Mouse (Mus musculus): Measurements from ENCODE around the gene Nadk2.

The Nadk2 gene

DNA sequence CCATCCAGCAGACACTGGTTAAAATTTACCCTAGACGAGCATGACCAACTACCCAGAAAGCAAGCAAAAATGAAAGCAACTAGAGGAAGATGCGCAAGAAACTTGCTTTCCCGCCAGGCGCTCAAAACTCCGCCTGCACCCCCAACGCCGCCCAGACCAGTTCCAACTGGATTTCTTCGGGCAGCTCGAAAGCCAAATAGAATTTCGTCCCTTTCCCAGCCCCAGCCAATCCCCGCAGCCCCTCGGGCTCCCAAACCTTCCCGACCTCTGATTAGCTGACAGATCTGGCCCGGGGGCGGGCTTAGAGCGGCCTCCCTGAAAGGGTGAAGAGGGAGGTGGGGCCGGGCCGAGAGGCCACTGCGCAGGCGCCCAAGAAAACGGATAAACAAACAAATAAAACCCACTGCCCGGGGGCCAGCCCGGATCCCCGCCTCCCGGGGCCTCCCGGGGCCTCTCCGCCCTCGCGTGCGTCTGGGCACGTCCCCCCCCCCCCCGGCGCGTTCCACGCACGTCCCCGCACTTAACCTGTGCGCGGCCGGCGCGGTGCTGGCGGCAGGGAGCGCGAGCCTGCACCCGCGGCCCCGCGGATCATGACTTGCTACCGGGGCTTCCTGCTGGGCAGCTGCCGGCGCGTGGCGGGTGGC lies at the start of gene Nadk2:
Gene Nadk2, plus strand, starts transcription at position 349 of the 644 bp plus-strand sequence.
- peak; percentile 99 for DNase-seq

DNA sequence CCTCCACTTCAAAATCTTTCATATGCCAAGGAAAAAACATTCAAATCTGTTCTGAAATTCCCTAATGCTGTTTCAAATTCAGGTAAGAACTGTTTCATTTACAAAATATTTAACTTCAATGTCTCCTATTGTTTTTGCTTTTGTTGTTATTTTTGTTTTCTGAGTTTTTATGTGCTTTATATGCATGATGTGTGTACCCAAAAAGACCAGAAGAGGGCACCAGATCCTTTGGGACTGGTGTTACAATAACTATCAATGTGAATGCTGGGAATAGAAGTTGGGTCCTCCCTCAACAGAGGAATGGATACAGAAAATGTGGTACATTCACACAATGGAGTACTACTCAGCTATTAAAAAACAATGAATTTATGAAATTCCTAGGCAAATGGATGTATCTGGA lies 15.4 kb upstream of the Nadk2 start:
- no peak for DNase-seq

DNA sequence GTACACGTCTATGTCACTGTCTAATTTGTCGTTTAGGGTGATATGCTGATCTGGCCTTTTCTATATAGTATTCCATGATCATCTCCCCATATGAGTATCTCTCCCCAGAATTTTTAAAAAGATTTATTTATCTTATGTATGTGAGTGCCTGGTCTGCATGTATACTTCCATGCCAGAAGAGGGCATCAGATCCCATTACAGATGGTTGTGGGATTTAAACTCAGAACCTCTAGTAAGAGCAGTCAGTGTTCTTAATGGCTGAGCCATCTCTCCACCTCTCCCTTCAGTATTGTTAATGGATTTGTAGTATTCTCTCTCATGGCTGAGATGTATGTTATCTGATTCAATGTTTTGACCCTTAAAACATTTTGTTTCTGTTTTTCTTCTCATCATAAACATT lies 11.2 kb upstream of the Nadk2 start:
- DNase-seq, result no peak

DNA sequence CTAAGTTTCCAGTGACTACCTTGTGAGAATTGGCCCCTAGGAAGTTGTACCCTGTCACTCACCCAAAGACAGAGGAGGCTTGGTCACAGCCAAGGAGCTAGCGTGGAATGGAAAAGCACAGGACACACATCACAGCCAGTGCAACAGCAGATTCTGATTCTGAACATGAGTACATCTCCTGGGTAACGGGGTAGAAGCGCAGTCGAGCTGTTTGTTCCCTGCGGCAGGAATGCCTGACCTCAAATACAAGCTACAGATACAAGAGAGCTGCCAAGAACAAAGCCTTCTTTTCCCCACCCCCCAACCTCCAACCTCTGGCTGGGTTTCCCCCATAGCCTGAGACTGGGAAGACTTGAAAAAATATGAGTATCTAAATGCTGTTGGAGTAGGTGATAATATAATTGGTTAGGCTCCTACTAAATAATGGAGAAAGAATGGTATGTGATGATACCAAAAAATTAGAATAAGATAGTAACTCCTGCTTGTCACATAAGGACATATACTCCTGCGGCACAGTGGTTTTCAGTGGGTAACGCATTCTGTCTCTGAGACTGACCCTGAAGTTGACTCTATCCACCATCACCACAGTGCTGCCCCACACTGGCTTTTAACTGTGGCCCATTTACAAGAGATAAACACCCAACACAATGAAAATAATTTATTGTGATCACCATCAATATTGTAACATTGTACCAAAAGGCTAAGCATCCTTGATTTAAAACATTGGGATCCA lies 9.7 kb upstream of the Nadk2 start:
- peak; percentile 26 for DNase-seq

DNA sequence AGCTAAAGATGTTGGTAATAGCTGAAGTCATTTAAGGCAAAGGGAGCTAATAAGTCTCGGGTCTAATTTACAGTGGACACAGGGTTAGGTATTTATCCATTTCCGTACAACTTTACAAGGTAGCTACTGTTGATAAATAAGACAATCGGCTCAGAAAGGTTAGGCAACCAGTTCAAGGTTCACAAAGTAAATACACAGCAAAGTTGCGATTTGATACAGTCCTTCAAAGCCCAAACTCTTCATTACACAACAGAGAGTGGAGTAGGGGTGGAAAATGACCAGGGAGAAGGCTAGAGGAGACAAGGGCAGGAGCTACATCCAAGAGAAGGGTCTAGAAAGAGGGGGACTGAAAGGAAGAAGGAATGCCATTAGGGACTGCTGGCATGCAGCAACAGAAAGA lies 2.2 kb upstream of the Nadk2 start:
- no peak for DNase-seq

DNA sequence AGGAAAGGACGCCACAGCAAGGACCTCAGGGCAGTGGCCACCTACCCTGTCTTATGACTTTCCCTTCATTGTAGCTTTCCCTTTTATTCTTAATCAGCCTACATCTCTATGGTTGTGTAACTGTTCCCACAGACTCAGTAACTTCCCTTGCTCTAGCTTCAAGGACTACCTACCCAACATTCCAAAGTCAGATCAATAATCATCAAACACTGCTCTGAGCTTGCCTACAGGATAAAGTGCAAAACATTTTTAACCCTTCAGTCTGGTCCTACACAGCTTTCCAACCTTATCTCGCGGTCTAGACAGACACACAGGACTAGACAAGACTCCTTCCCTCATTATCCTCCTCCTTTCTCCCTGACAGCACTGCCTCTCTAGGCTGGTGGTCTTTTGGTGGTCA lies 707 bp upstream of the Nadk2 start:
- no peak for DNase-seq

DNA sequence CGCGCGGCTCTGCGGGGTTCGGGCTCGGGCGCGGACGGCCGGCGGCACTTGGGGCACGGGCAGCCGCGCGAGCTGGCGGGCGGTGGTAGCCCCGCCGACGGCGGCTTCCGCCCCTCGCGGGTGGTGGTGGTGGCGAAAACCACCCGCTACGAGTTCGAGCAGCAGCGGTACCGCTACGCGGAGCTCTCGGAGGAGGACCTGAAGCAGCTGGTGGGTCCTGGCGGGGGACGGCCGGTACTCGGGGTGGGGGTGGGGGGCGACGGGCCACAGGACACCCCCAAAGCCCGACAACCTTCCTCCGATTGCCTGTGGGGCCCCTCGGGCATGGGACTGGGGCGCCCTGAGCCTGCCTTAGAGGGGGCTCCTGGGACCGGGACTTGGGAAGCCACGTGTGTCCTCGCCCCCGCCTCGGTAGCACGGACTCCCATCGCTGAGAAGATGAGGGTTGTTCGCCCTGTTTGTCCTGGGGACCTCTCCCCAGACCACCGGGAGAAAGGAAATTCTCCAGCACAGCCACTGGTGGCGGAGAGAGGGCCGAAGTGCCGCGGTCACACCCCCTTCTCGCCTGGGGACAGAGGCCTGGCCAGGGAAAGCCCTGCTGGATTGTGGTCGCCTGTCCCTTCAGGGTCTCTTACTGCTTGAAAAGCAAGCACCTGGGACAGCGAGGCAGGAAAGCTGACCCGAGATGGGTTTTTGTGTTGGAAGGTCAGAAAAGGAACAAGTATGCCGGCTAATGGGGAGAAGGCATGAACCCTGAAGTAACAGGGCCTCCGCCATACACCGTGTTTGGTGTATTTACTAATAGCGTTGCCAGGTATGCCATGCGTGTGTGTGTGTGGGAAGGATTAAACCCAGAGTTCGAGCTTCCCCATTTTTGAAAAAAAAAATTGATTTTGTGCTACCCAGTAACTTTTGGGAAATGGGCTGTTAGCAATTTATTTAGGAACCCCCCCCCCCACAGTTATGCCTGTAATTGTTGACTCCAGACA lies 790 bp downstream of the Nadk2 start:
- peak; percentile 65 for DNase-seq

DNA sequence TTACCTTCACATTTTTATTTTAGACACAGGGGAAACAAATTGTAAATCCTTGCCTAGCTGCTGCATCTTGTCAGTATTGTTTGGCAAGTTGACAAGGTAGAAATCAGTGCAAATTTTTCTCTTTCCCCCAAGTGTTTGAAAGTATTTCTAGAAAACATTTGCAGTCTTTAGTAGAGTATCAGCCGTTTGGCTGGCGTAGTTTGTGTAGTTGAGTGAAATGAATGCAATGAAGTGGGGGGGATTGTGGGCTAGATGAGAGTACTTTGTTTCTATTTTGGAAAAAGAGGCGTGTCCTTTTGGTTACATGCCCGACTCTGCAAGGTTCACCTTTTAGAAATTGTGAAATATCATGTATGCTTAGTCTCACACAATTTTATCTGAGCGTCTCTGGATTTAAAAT lies 1.6 kb downstream of the Nadk2 start:
- no peak for DNase-seq

DNA sequence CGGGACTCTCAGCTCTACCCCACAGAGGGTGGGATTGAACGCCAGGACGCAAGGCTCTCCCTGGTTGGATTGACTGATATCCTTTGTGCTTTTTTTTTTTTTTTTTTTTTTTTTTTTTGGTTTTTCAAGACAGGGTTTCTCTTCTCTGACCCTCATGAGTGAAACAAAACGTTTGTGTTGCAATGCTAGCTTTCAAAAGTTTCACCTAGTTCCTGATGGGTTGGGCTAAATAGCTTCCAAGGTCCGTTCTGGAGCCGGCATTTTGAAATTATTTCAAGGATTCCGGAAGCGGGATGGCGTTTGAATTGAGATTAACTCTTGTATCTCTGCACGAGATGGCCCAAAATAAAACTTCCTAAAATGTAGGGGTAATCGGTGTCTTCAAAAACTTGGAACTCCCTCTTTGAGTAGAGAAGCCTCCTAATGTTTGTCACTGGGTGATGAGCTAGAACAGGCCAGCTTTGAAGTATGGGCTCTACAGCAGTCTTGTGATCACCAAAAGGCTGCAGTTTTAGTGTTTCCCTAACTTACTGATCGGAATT lies 2.1 kb downstream of the Nadk2 start:
- DNase-seq, result no peak

DNA sequence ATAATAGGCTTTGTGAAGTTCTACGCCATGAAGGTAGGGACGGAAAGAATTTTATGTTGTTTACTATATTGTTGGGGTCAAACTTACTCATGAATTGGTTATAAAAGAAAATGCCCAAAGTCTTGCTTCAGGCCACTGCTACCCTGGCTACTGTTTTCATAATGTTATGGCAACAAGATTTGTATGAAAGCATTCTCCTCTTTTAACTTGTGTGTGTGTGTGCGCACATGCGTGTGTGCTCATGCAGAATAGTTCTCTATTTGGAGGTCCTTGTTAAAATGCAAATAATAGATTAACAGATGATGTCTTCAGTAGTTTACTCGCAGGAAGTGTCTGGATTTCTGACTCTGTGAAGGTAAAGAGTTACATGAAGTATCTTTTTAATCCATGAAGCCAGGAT lies 2.6 kb downstream of the Nadk2 start:
- DNase-seq, result no peak

DNA sequence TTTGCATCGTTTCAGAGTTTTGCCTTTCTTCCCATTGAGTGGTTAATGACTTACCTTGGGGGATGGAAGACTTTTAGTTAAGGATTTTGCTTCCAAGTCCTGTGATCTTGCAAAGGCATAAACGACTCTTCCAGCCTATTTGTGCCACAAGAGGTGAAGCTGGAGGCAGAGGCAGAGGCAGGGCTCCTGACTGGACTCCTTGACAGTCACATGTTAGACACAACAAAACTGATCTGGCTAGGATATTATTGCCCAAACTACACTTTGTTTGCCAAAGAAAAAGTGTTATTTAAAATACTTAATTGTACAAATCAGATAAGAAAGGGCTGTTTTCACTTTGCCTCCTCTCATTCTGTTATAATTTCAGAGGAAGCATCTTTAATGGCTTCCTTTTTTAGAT lies 3.1 kb downstream of the Nadk2 start:
- DNase-seq, result no peak

DNA sequence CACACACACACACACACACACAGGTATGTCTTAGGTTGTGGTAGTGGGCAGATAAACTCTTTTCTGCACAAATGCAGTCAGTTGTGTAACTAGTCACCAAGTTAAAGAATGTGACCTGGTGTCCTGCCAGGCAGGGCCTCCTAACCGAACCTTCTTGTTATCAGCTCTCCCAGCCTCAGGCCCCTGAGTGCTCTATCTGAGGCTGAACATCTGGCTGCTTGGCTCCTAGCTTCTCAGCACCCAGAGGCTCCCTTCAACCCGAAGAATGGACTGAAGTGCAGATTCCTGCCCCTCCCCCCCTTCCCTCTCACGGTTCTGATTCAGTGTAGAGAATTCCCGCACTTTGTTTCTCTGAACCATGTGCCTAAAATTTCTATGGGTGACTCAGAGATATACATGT lies 3.6 kb downstream of the Nadk2 start:
- DNase-seq, result no peak

DNA sequence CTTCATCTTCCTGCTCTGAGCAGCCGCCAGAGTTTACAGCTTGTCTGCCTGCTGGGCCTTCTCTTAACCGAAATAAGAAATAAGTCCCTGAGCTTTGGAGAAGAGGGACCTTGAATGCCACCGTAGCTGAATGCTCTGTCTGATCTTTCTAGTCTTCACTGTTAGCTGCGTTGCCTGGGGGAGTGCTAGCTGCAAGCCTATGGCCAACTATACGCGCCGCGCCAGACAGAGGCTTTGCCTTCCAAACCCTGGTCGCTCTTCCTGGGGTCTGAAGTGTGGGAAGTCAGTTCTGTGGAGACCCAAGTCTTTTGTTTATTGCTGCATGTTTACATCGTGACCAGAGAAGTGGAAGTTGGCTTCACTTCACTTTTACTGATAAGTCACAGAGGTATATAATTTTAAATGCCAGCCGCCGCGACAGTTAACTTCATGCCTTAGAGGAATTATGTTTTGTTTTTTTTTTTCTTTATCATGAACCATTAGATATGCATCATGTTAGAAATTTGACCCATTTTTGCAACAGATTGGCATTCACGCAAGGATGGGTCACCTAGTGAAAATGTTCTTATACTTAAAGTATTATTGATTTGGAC lies 4.6 kb downstream of the Nadk2 start:
- no peak for DNase-seq

DNA sequence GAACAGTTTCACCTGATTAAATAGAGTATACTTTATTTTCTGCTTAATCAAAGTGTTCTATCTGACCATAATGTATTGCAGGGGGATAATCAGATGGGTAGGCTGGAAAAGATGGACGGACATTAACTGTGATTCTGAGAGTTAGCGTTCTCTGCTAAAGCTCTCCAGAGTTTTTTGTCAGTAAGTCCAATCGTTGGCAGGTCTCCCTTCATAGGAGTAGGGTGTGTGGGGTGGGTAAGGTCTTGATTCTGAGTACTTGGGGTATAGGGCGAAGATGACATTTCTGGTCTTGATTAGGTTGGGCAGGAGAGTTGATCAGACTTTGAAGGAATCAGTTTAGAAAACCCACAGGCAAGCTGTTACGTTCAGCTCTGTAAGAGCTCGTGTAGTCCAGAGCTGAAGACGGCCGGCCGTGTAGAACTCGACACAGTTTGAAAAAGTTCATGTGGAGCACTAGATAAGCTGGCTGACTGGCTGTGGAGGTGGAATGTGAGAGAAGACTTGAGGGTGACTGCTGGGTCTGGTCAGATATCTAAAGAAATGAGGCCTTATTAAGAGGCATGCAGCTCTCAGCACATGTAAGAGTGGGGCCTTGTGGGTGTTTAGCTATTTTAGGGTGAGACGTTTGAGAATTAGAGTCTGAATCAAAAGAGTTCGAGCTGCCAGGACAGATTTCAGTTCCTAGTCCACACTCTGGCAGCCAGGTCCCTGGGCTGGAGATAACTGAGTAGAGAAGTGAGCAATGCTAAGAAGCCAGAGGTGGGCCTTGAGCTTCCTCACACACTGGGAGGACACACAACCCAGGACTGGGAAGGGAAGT lies 7.6 kb downstream of the Nadk2 start:
- no peak for DNase-seq

DNA sequence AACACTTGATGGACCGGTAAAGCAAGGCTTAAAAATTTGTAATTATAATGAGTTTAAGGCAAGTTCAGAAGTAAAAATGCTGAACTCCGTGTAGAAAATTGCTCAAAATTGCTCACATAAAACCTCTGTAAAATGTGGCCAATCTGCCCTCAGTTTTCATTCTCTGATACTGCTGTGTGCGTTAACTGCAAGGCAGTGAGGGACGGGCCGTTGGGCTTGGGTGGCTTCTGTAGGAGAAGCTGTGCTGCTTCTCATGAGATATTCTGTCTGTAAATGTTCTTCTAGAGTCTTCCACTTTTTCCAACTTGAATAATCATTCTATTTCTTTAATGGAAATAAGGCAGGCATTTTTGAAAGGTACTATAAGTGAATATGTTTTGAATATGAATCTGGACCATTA lies 8.6 kb downstream of the Nadk2 start:
- no peak for DNase-seq

DNA sequence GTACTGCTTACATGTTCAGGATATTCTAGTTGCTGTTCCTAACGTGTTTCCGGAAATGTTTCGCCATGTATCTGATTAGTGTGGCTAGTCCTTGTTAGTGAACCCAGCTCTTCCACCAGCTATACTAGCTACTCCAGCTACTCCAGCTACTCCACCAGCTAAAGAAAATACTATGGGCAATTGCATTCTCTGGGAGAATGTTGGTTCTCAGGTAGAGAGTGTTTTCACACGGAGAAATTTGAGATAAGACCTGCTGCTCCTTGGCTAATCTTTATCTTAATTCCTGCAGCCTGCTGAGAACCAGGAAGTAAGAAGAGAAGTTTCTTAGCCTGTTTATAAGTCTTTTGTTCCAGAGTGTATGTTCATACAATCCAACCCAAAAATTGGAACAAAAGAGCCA lies 9.1 kb downstream of the Nadk2 start:
- DNase-seq, result no peak

DNA sequence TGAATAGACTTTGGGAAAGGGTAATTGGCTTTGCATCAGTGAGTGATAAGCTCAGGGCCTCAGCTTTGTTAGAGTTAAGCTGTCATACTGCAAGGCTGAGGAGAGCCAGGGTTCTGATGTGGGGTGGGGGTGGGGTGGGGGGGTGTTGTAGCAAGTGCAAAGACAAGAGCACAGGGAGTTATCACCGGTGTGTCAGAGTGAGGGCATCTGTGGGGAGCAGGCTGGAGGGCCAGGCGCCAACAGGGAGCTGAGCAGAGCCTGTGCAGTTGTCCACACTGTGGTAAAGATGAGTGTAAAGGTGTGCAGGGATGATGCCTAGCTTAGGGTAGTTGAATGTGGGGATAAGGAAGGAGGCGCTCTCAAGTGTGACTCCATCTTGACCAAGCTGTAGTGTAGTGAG lies 10.2 kb downstream of the Nadk2 start:
- DNase-seq, result no peak

DNA sequence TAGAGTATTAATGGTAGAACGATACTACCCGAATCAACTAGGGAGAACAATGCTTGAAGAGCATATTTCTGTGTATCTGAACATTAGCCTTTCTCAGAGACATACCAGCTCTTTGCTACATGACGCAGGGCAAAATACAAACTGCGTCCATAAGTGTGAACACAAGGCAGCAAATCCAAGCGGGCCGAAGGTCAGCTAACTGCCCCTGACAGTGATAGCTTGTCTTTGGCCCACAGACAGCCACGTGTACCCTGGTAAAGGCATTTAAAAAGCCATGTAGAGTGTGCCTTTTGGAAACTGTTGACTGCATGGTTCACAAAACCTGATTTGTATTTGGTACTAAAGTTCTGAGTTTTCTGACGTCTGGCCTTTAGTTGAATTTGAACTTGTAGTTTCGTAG lies 11.7 kb downstream of the Nadk2 start:
- DNase-seq, result no peak

DNA sequence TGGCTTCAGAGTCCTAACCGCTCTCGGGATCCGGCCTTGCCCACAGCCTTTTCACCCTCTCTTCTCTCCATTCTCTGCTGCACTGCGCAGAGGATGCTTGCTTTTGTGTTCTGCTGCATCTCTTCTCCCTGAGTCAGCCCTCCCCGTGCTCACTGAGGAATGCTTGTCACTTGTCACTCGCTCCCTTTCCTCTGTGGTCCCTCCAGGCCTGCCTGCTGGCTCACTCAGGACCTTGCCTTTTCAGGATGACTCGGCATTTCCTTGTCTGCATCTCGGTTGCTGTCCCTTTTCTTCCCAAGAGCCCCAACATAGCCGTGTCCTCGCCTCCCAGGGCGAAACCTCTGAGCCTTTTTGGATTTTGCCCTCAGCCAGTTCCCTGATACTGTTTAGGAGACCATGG lies 15.8 kb downstream of the Nadk2 start:
- no peak for DNase-seq

DNA sequence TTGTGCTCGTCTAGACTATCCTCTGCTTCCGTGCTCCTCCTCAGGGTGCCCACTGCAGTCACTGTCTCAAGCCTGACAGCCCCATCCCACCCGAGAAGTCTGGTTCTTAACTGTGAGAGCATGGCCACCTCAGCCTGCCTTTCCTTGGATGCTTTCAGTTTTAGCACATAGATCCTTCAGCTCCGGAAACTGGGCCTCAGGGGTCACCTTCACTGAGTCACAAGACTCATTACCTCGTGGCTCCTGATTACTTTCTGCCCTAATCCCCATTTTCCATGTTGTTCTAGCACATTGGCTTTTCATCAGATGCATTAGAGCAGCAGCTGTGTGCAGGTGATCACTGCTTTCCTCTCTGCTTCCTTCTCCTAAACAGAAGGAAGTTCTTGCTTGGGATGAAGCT lies 16.4 kb downstream of the Nadk2 start:
- DNase-seq, result no peak

DNA sequence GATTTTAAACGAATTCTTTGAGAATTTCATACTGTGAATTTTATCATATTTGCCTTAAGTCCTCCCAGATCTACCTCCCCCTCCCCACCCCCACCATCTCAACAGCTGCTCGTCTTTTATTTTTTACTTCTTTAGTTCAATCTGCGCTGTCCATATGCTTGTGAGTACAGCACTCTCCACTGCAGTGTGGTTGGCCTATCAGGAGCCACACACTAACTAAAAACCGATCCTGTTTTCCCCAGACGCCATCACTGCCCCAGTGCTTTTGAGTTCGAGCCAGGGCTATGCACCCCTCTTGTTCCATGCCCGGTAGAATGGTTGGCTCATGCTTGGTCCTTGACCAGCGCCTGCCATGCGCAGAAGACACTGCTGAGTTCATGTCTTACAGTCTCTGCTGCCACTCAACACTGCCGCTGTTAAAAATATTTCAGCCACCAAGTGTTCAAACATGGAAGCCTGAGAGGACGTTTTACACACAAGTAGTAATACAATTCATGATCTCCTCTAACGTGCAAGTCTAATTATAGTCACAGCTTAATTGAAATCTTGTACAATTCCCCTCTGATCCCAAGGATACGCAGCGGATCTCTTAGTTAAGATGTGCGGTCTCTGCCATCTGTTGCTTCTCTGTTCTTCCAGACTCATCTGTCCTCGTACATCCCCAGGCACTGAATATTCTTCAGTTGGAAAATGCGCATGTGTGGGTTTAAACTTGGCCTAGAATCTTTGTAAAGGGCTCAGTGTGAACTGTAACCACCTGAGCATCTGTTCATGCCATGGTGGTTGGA lies 17.0 kb downstream of the Nadk2 start:
- DNase-seq, result no peak

Data from cerebellum, adult 11-12 months (tissue).